Mouse (Mus musculus) cerebellum, adult 2 months (tissue): ENCODE data around the gene Eci3.
"Not testable (repeated sequence)": the region's sequence is repeated elsewhere in the genome, so short reads cannot be mapped to it uniquely, and the experiment has no call there.

Experiments
- CTCF ChIP-seq: fragments of 200-500 bp; IDR thresholded peaks from 2 replicates; pipeline ENCODE4 v1.5.1; 2011; ENCODE audit warnings: low read depth, mild to moderate bottlenecking, control low read depth, low read length, moderate library complexity, borderline replicate concordance; ENCODE audit not compliant: insufficient read depth
- POLR2A ChIP-seq: fragments of 200-500 bp; IDR thresholded peaks from 2 replicates; pipeline ENCODE4 v1.6.1; 2011; ENCODE audit warnings: low read length, control low read depth, borderline replicate concordance; ENCODE audit not compliant: insufficient read depth

DNA sequence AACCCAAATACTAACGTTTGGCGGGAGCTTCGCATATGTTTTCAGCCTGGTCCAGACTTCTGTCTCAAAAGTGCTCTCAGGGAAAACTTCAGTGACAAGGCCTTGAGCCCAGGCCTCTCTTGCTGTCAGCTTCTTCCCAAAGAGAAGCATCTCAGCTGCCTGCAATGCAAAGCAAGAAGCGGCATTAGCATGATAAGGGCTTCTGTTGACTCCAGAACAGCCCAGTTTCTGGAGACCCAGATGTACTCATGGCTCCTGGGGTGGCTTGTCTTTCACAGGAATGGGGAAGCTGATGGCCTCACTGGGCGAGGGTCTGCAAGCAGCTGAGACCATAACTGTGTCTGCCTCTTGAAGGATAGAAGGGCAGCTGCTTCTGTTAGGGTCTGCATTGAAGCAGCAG is 15.0 kb upstream of the Eci3 start:
- TF ChIP-seq CTCF, POLR2A: not testable (repeated sequence)
